Mouse (Mus musculus): ENCODE measurements around the gene Lsm4. TPM values are rescaled to one million over a fixed set of nuclear protein-coding genes. Genes with fewer than 3 reads are reported as not detected.

Gene Lsm4
- total RNA-seq, 2 experiments from 2014 or later, result 58.2 to 61.8 TPM

DNA sequence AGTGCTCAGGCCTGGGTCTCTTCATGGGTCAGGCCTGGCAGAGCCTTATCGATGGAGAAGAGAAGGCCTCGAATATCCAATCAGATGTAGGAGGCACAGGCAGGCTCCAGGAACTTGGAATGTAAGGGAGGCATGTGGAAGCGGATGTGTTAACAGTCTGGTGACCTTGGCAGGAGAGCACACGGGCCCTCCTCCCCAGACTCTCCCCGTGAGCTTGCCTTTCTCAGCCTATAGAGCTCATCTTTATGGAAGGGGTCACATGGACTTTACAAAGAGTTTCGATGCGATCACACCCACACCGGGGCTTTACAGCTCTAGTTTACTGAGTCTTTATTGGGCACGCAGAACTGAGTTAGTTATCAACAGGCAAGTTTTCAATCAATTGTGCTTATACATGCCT is 34.3 kb upstream of the Lsm4 start:
- Histone ChIP-seq H3K27ac (no peak overlapping the region), H3K4me3 (no peak overlapping the region)
- TF ChIP-seq CTCF (conservative IDR thresholded peaks at IDR 0.05), result no peak
- no peak for DNase-seq (ENCODE audit: low spot score in 2 of 2)

DNA sequence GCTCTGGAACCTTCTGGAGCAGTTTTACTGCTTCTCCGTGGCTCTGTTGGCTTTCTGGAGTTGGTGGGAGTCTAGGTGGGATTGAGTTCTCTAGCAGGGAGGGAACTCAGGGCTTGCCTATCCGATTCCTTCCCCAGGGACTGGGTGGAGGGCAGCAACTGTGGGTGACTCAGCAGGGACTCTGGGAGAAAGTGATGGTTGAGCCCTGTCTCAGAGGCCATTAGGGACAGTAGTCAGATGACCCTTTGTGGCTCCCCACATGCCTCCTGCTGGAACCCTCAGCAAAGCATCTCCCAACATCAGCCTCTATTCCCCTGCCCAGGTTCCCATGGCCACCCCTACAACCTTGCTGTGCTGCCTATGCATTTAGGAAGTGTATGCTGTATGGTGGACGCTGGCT is 30.0 kb upstream of the Lsm4 start:
- no peak overlapping the region for H3K4me3 ChIP-seq
- TF ChIP-seq CTCF (conservative IDR thresholded peaks at IDR 0.05), result no peak
- H3K27ac ChIP-seq, result no peak overlapping the region
- DNase-seq (ENCODE audit: low spot score in 2 of 2), result no peak

DNA sequence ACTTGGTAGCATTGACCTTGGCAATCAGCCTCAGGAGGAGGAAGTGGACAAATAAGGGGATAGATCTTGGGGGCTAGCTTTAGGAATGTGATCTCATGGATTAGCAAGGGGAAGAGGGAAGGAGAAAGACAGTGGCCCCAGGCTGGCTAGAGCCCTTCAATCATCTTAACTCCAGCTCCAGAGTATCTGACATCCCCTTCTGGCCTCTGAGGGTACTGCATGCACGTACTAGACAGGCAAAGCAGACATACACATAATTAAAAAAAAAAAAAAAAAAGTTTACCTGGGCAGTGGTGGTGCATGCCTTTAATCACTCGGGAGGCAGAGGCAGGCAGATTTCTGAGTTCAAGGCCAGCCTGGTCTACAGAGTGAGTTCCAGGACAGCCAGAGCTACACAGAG is 29.0 kb upstream of the Lsm4 start:
- TF ChIP-seq CTCF (conservative IDR thresholded peaks at IDR 0.05), result peak; percentile 62
- no peak overlapping the region for H3K4me3 ChIP-seq
- H3K27ac ChIP-seq, result no peak overlapping the region
- no peak for DNase-seq (ENCODE audit: low spot score in 2 of 2)

DNA sequence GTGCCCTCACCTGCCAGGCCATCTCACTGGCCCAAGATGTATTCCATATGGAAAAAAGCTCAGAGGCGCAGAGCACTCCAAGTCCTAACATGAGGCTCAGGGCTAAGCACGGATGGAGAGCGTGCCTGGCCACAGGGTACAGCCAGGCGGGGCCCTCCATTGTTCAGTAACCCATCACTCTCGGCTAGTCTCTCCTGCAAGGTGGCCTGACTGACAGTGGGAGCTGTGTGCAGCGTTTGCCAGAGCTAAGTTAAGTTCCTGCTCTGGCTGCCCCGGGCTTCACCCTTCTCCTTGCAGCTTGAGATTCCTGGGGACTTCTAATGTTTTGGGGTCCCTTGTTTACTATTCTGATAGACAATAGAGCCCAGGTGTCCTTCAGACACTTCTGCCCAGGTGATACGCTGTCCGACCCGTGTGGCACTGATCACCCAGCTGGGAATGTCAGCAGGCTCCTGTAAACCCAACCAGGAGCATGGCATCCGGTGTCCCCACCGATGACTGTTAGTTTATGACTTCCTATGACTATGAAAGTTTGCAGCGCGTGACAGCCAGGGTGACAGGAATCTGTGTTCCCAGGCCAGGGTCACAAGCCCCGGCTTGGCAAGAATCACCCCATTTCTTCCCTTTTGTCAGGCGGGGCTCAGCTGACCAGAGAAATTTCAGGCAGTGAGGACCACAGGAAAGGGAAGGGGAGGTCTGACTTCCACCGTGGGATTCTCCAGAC is 27.4 kb upstream of the Lsm4 start:
- H3K4me3 ChIP-seq, result no peak overlapping the region
- TF ChIP-seq CTCF (conservative IDR thresholded peaks at IDR 0.05), result no peak
- no peak for DNase-seq (ENCODE audit: low spot score in 2 of 2)

DNA sequence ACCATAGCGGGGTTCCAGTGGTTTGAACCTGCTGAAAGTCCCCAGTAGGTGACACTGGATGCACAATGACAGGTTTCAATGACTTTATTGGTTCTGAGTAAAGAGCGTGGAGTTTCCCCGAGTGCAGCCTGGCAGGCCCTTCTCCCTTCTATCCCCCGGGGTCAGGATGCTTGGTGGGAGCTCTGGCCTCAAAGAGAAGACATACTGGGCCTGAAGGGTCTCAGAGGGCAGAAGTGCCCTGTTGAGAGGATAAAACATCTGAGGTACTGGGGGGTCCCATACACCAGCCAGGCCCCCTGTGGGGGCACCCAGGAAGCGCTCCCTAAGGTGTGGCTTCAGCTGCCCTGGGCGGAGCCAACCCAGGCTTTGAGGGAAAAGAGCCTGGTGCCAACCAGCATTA is 26.7 kb upstream of the Lsm4 start:
- no peak for DNase-seq (ENCODE audit: low spot score in 2 of 2)
- Histone ChIP-seq H3K27ac (no peak overlapping the region), H3K4me3 (no peak overlapping the region)
- TF ChIP-seq CTCF (conservative IDR thresholded peaks at IDR 0.05), result no peak

More for the DNA sequence above, 27.4 kb upstream of the Lsm4 start:
- H3K27ac ChIP-seq, result no peak overlapping the region

DNA sequence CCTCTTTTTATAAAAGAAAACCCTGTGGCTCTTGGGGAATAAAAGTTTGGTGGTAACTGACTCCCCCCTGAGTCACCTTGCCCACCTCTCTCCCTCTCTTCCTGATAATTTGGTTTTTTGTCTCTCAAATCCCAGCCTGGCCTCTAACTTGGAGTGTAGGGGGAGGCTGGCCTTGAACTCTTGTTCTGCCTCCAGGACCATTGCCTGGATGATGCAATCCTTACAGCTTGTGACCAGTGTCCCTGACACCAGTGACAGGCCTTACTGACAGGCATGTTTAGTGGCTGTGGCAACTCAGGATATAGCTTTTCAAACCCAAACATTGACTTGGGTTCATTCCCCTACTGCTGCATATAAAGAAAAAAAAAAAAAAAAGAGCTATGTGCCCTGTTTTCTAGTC is 26.3 kb upstream of the Lsm4 start:
- Histone ChIP-seq H3K4me3 (no peak overlapping the region), H3K27ac (no peak overlapping the region)
- TF ChIP-seq CTCF (conservative IDR thresholded peaks at IDR 0.05), result no peak
- DNase-seq (ENCODE audit: low spot score in 2 of 2), result no peak

DNA sequence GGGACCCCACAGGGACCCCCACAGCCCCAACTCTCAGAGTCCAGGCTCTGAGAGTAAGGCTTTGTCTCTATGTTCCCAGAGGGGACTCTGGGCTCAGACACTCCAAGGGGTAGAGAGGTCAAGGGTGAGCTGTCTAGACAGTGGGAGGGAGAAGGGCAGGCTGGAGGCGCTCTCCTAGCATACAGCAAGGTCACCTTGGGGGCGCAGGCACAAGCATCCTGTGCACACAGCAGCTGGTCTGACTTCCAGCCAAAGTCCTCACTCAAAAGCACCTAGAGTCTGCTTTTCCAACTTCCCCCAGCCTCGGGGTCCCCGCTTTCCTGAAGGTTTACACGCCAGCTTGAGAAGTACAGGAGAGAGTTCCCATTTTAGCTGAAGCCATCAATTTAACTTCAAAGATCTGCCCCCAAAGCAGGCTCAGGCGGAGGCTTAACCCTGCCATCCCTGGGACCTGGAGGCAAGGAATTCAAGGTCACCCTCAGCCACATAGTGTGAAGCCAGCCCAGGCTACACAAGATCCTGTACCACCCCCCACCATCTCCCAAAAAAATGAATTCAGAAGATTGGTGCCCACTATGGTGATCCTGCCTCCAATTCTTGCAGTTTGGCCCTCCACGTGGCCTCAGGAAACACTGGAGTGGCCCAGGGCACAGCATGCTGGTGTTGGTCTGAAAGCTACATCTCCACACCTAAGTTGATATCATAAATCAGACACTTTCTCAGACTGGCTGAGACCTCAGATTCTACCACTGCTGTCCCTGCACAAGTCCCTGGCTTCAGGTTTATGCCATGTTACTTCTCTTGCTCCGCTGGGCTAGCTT is 25.5 kb upstream of the Lsm4 start:
- Histone ChIP-seq H3K4me3 (no peak overlapping the region), H3K27ac (no peak overlapping the region)
- no peak for TF ChIP-seq CTCF (conservative IDR thresholded peaks at IDR 0.05)
- no peak for DNase-seq (ENCODE audit: low spot score in 2 of 2)

DNA sequence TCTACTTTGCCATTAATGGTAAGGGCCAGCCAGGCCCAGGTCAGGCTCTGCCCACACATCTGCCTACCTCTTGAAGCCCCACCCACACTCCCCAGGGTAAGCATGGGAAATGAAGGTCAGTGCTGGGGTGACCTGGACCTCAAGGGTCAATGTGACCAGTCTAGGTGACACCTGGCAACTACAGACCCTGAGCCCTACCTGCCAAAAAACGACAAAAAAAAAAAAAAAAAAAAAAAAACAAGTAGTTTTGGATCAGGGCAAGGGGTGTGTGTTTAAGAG is 24.9 kb upstream of the Lsm4 start:
- TF ChIP-seq CTCF (conservative IDR thresholded peaks at IDR 0.05), result no peak
- H3K4me3 ChIP-seq, result no peak overlapping the region
- no peak overlapping the region for H3K27ac ChIP-seq
- DNase-seq (ENCODE audit: low spot score in 2 of 2), result no peak

DNA sequence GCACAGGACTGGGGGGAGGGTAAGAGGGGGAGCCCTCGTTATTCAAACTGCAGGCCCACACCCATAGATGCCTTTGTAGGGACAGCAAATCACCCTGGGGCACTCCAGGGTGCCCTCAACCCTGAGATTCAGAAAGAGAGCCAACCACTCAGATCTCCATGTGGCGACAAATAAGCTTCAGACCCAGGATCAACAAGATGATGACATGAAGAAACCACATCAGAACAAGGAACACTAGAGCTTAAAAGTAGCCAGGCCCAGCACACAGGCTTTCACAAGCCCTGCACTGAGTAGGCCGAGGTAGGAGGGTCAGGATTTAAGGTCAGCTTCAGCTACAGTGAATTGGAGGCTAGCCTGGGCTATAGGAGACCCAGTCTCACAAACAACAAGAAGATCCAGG is 24.1 kb upstream of the Lsm4 start:
- peak overlapping the region; percentile 75 for H3K27ac ChIP-seq
- TF ChIP-seq CTCF (conservative IDR thresholded peaks at IDR 0.05), result no peak
- H3K4me3 ChIP-seq, result no peak overlapping the region
- no peak for DNase-seq (ENCODE audit: low spot score in 2 of 2)

DNA sequence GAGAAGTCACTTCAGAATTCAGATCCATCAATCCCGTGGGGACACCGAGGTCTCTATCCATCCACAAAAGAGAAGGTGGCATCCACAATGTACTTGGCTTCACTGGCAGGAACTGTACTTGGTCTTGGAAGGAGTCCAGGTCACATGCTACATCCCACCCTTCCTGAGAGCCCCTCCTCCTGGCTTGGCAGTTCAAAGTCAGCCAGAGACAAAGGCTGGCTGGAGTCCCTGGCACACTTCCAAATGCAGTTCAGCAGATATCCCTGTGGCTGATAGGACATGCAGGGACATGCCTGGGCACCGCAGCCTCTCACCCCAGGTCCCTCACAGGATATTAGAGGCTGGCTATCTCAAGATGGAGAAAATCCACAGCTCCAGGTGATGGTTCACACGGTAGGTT is 23.7 kb upstream of the Lsm4 start:
- TF ChIP-seq CTCF (conservative IDR thresholded peaks at IDR 0.05), result no peak
- Histone ChIP-seq H3K4me3 (no peak overlapping the region), H3K27ac (peak overlapping the region; percentile 75)
- DNase-seq (ENCODE audit: low spot score in 2 of 2), result peak; percentile 38 to 60

DNA sequence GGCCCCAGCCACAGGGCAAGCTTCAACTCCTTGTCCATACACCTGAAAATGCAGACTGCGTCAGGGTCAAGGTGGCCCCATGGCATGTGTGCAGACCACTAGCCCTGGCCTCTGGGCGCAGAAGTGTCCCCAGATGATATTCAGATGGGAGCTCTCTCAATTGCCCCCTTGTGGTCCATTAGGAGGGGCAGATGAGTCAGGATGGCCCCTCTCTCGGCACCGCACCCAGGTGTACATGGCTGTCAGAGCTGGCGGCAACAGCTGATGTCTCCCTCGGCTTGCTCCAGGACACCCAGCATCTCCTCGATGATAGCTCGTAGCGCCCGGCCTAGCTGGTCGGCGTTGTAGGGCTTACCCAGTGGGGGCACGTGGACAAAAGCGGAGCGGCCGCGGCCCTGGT is 22.7 kb upstream of the Lsm4 start:
- H3K27ac ChIP-seq, result no peak overlapping the region
- TF ChIP-seq CTCF (conservative IDR thresholded peaks at IDR 0.05), result peak; percentile 30; the same call in 1 of the 2 replicates

DNA sequence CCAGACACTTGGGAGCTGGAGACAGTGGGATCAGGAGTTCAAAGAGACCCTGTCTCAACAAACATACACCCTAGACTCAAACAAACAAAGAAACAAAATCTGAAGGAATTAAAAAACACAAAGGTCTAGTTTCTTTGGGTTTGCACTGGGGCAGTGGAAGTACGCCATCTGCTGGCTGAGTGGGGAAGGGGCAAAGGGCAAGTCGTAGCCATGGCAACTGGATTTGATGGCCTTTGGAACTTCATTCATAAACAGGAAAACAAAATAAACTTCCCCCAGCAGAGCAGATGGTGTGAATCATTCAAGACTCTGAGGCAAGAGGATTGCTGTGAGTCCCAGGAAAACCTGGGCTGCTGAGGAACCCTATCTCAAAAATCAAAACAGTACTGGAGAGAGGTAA is 19.8 kb upstream of the Lsm4 start:
- no peak for DNase-seq (ENCODE audit: low spot score in 2 of 2)
- Histone ChIP-seq H3K27ac (peak overlapping the region; percentile 52; the same call in 1 of the 2 replicates), H3K4me3 (no peak overlapping the region)
- TF ChIP-seq CTCF (conservative IDR thresholded peaks at IDR 0.05), result peak; percentile 87

More for the DNA sequence above, 22.7 kb upstream of the Lsm4 start:
- no peak for DNase-seq (ENCODE audit: low spot score in 2 of 2)
- H3K4me3 ChIP-seq, result no peak overlapping the region

DNA sequence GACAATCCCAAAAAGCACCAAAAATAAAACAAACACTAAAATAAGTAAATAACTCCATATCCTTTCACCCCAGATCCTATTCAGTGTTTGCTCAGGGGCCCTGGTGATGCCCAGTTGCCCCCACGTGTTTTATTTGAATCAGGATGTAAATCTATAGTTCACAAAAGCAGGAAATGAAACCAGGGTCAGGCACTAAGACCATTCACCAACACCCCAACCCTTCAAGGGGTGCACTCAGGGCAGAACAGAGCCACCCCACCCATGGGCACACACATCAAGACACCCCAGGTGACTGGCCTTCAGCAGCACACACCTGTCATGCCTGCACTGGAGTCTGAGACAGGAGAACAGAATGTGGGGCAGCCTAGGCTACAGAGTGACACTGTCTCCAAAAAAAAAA is 18.9 kb upstream of the Lsm4 start:
- no peak for DNase-seq (ENCODE audit: low spot score in 2 of 2)
- H3K4me3 ChIP-seq, result no peak overlapping the region
- no peak overlapping the region for H3K27ac ChIP-seq
- TF ChIP-seq CTCF (conservative IDR thresholded peaks at IDR 0.05), result no peak

DNA sequence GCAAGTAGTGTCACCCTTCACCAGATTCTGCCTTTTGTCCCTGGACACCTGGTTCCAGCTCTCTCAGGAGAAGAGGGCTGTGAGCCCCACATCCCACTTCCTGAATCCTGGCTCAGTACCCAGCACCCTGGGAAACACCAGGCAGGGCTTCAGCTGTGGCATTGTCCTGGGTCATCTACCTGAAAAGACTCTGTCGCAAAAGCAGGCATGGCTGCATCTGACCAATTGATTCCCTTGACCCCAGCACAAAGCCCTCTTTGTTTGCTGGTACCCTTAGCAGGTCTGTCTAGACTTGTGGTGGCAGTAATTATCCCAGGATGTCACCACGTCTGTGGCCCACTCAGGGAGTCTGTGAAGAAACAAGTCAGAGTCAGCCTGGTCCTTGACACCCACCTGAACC is 17.6 kb upstream of the Lsm4 start:
- H3K27ac ChIP-seq, result peak overlapping the region; percentile 48; the same call in 1 of the 2 replicates
- no peak for TF ChIP-seq CTCF (conservative IDR thresholded peaks at IDR 0.05)
- DNase-seq (ENCODE audit: low spot score in 2 of 2), result no peak
- no peak overlapping the region for H3K4me3 ChIP-seq
